Mouse (Mus musculus) heart, postnatal 0 days (tissue): ENCODE results near the gene Galnt13.

ENCODE experiments used
- CTCF ChIP-seq: IDR thresholded peaks from 2 replicates; pipeline ENCODE4 v1.5.1; 2016; ENCODE audit warnings: antibody characterized with exemption, control low read depth, low read depth
- EP300 ChIP-seq: IDR thresholded peaks from 2 replicates; pipeline ENCODE4 v1.6.1; 2016; ENCODE audit warnings: antibody characterized with exemption, low read depth

DNA sequence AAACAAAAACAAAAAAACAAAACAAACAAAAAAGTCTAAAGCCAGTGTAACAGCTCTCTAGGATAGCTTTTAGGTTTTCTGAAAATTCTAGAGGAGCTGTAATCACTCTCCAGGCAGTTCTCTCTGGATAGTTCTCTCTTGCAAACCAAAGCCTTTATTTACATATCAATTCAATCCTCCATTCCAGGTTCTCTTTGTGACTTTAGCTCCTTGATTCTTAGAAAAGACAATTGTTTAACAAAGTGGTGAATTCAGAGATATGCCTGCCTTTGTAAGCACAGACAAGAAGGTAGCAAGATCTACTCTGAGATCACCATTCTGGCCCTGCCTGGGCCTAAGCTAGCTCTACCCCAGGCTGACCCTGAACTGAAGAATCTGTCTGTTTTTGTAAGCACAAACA is 501.2 kb downstream of the Galnt13 start:
- TF ChIP-seq CTCF (no peak), EP300 (no peak)
